Mouse (Mus musculus): Measurements from ENCODE around the gene Neurl4.
"Not testable (repeated sequence)": the region's sequence is repeated elsewhere in the genome, so short reads cannot be mapped to it uniquely, and the experiment has no call there.

Gene Neurl4

DNA sequence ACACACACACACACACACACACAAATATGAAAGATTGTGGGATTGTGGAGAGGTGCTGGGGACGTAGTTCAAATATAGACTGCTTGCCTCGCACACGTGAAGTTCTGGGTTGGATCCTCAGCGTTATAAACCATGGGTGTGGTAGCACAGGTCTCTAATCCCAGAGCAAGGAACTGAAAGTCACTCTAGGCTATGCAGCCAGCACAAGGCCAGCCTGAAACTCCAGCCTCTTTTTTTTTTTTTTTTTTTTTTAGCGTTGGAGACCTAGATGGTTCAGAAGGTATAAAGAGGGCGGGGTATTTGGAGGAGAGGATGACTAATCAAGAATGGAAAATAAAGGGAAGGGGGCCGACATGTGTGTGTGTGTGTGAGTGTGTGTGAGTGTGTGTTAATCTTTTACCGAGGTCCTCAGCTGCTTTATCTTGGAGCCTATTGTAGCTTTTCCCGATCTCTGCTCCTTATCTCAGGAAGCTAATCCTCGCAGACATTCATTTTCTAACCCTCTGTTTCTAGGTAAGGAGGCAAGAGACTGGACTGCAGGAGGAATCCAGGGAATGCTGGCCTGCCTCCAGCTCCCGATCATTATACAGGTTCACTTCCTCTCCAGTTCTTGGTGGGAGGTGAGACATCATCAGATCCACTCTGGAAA is 52.5 kb downstream of the Neurl4 start:
- no peak for DNase-seq (ENCODE audit: low read depth)

- DNase-seq (ENCODE audit: low read depth) = not testable (repeated sequence)
Measured at GRCm38 (mm10) chr11:69955618-69956017, 54.7 kb downstream of the Neurl4 start.

GRCm38 (mm10) chr11:69956218-69956617 is 55.3 kb downstream of the Neurl4 start:
- DNase-seq (ENCODE audit: low read depth) = peak; percentile 23

- peak; percentile 46 for DNase-seq (ENCODE audit: low read depth)
Measured at GRCm38 (mm10) chr11:69960616-69961015, 59.7 kb downstream of the Neurl4 start.

GRCm38 (mm10) chr11:69961841-69962240 is 61.0 kb downstream of the Neurl4 start:
- DNase-seq (ENCODE audit: low read depth) = no peak

Data from NIH3T3 (cell line).